Mouse (Mus musculus) olfactory bulb, adult 2 months (tissue): ENCODE data around the gene Fndc5.

Source experiments
- CTCF ChIP-seq: fragments of 200-500 bp; IDR thresholded peaks from 2 replicates; pipeline ENCODE4 v1.5.1; 2012; ENCODE audit warnings: low read depth, mild to moderate bottlenecking, low read length, moderate library complexity; ENCODE audit not compliant: insufficient read depth
- POLR2A ChIP-seq: fragments of 200-500 bp; IDR thresholded peaks from 2 replicates; pipeline ENCODE4 v1.6.1; 2012; ENCODE audit warnings: mild to moderate bottlenecking, low read depth, low read length, moderate library complexity; ENCODE audit not compliant: insufficient read depth

DNA sequence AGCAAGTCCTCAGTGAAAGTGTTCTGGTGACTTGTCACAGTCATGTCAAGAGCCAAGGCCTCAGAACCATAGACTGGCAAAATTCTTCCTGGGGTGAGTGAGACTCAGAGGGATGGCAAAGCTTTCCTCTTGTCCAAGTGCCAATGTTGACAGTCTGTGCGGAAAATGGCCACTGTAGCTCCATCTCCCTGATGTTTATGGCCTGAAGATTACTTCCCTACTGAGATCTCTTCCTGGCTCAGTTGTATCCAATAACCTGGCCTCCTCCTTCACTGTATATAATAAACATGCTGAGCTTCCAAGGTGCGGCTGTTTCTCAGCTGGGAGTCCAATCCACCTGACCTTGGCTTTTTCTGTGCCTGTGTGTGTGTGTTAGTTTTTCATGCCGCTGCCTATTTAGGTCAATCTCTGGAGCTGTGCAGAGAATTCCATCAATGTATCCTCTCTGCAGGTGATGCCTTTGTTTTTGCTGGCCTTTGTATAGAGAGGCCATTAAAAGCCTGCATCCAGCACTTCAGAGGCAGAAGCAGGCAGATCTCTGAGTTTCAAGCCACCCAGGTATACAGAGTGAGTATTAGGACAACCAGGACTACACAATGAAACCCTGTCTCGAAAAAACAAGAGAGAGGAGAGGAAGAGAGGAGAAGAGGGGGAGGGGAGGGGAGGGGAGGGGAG lies 24.9 kb downstream of the Fndc5 start:
- TF ChIP-seq POLR2A (no peak), CTCF (no peak)
